Mouse (Mus musculus): Measurements from ENCODE around the gene Gm28035. TPM values are rescaled to one million over a fixed set of nuclear protein-coding genes. Genes with fewer than 3 reads are reported as not detected.

The Gm28035 gene
- polyA plus RNA-seq, 1 experiment from 2014 or later = 0.16 TPM

Other genes starting within 250 kb of the Gm28035 start
- gene Wdr34, start 191.7 kb upstream of the Gm28035 start, polyA plus RNA-seq (2015; fragmentation: Nextera tagmentation; extraction: Ambion mirVana) = 76.4 and 78.1 TPM in 2 replicates
- 284 and 285 TPM in 2 replicates for gene Set, start 183.2 kb upstream of the Gm28035 start, polyA plus RNA-seq (2015; fragmentation: Nextera tagmentation; extraction: Ambion mirVana)
- gene Pkn3, start 162.9 kb upstream of the Gm28035 start, polyA plus RNA-seq (2015; fragmentation: Nextera tagmentation; extraction: Ambion mirVana) = 1.6 and 2.1 TPM in 2 replicates
- 31.3 and 32.2 TPM in 2 replicates for gene Zdhhc12, start 146.9 kb upstream of the Gm28035 start, polyA plus RNA-seq (2015; fragmentation: Nextera tagmentation; extraction: Ambion mirVana)
- 10.4 and 11.3 TPM in 2 replicates for gene Zer1, start 116.0 kb upstream of the Gm28035 start, polyA plus RNA-seq (2015; fragmentation: Nextera tagmentation; extraction: Ambion mirVana)
- gene Tbc1d13, start 106.8 kb upstream of the Gm28035 start, polyA plus RNA-seq (2015; fragmentation: Nextera tagmentation; extraction: Ambion mirVana) = 8.8 and 10.0 TPM in 2 replicates
- 24.0 and 29.2 TPM in 2 replicates for gene Endog, start 69.1 kb upstream of the Gm28035 start, polyA plus RNA-seq (2015; fragmentation: Nextera tagmentation; extraction: Ambion mirVana)
- 71.2 and 72.4 TPM in 2 replicates for gene Spout1, start 62.1 kb upstream of the Gm28035 start, polyA plus RNA-seq (2015; fragmentation: Nextera tagmentation; extraction: Ambion mirVana)
- gene Kyat1, start 34.7 kb upstream of the Gm28035 start, polyA plus RNA-seq (2015; fragmentation: Nextera tagmentation; extraction: Ambion mirVana) = 14.8 and 15.2 TPM in 2 replicates
- 53.6 and 56.9 TPM in 2 replicates for gene Lrrc8a, start 2.9 kb upstream of the Gm28035 start, polyA plus RNA-seq (2015; fragmentation: Nextera tagmentation; extraction: Ambion mirVana)
- 5.9 and 7.0 TPM in 2 replicates for gene Phyhd1, start 25.6 kb downstream of the Gm28035 start, polyA plus RNA-seq (2015; fragmentation: Nextera tagmentation; extraction: Ambion mirVana)
- gene Gm28038, start 40.5 kb downstream of the Gm28035 start, polyA plus RNA-seq (2015; fragmentation: Nextera tagmentation; extraction: Ambion mirVana) = not detected in 2 replicates
- 44.9 and 45.8 TPM in 2 replicates for gene Dolk, start 45.8 kb downstream of the Gm28035 start, polyA plus RNA-seq (2015; fragmentation: Nextera tagmentation; extraction: Ambion mirVana)
- gene Nup188, start 45.8 kb downstream of the Gm28035 start, polyA plus RNA-seq (2015; fragmentation: Nextera tagmentation; extraction: Ambion mirVana) = 15.8 and 23.4 TPM in 2 replicates
- 208 and 221 TPM in 2 replicates for gene Sh3glb2, start 118.8 kb downstream of the Gm28035 start, polyA plus RNA-seq (2015; fragmentation: Nextera tagmentation; extraction: Ambion mirVana)
- gene Miga2, start 123.7 kb downstream of the Gm28035 start, polyA plus RNA-seq (2015; fragmentation: Nextera tagmentation; extraction: Ambion mirVana) = 38.2 and 39.7 TPM in 2 replicates
- gene Dolpp1, start 151.7 kb downstream of the Gm28035 start, polyA plus RNA-seq (2015; fragmentation: Nextera tagmentation; extraction: Ambion mirVana) = 63.7 and 67.7 TPM in 2 replicates
- 25.4 and 30.8 TPM in 2 replicates for gene Crat, start 175.2 kb downstream of the Gm28035 start, polyA plus RNA-seq (2015; fragmentation: Nextera tagmentation; extraction: Ambion mirVana)
- gene Ptpa, start 175.5 kb downstream of the Gm28035 start, polyA plus RNA-seq (2015; fragmentation: Nextera tagmentation; extraction: Ambion mirVana) = 153 and 159 TPM in 2 replicates
- 1.2 and 1.4 TPM in 2 replicates for gene Ier5l, start 233.7 kb downstream of the Gm28035 start, polyA plus RNA-seq (2015; fragmentation: Nextera tagmentation; extraction: Ambion mirVana)